9 mouse cellular contexts compared by ENCODE assay signal in the genomic region with DNA sequence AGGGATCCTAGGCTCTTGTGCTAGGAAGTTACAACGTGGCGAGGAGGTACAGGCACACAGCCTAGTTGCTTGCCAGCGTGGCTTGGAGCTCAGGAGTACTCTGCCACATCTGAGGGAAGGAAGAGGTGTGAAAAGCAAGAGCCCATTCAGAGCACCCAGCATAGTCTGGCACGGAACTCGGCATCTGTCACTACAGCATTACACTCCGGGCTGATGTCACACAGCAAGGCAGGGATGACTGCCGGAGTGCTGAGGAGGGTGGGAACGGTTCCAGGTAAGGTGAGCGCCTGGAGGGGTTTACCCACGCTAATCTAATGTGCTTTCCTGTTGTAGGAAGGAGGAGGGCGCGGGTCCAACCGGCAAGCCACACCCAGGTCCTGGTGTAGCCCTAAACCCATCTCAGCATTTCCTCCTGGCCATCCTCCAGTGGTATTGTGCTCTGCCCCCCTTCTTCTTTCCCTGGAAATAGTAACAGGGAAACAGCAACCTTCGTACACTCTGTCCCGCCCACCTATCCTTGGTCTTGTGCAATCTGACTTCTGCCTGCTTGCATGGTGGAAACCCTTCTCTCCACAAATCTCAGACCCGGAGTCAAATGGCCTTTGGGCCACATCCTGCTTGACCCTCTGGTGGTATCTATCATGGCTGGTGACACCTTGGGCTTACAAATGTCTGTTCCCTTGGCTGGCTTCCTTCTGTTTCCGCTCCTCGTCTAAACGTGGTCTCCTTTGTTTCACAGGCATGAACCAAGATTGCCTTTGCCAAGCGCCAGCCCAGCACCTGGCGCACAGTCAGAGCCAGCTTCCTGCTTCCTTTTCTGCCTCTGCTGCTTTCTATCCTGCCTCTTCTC. TPM values are rescaled to one million over a fixed set of nuclear protein-coding genes. Genes with fewer than 3 reads are reported as not detected.
DNase-seq lines count a peak whose midpoint lies in the region; ATAC-seq lines count a peak whose summit lies in the region.
"Had no signal": no experiment of that assay in that cellular context is flagged by ENCODE, and none has a peak within 500 bp of the region (broad histone marks: within the 10 kb centered on the region; RNA-seq: fewer than 3 reads in every experiment).

No protein-coding gene starts in this region.

- H3K9me3 ChIP-seq in midbrain, embryonic 13.5 days, result no peaks in the 10 kb centered on the region
- H3K9me3 ChIP-seq: embryonic facial prominence, embryonic 12.5 days had no signal

- ATAC-seq in midbrain, embryonic 13.5 days, result no peak

- 89% methylated on average over 21 of the region's 21 CpGs for WGBS in midbrain, embryonic 13.5 days

- H3K9ac ChIP-seq in midbrain, embryonic 13.5 days (replicated peaks), result no peak overlapping the region
- H3K9ac ChIP-seq: embryonic facial prominence, embryonic 12.5 days had no signal

- peaks cover 17% of the 10 kb centered on the region for H3K4me1 ChIP-seq in midbrain, embryonic 13.5 days (replicated peaks)
- H3K4me1 ChIP-seq: embryonic facial prominence, embryonic 12.5 days had no signal

- H3K36me3 ChIP-seq in midbrain, embryonic 13.5 days, result peaks cover 95% of the 10 kb centered on the region

- no peak overlapping the region for H3K4me2 ChIP-seq in midbrain, embryonic 13.5 days (replicated peaks)
- H3K4me2 ChIP-seq: embryonic facial prominence, embryonic 12.5 days had no signal

- intact Hi-C loops in gastrocnemius, postnatal 14 days (cut with DNase I; ENCODE audit: low total_unique reads), result no loop called here
- intact Hi-C loops in left cerebral cortex, postnatal 25 days (cut with DNase I), result no loop called here

- H3K27ac ChIP-seq in midbrain, embryonic 13.5 days, result no peak overlapping the region
- H3K27ac ChIP-seq: embryonic facial prominence, embryonic 12.5 days had no signal

- no peak overlapping the region for H3K4me3 ChIP-seq in midbrain, embryonic 13.5 days (replicated peaks)
- H3K4me3 ChIP-seq: embryonic facial prominence, embryonic 12.5 days had no signal

- peak; percentile 81 for DNase-seq in gastrocnemius, adult 18-20 months (ENCODE audit: low spot score)
- no peak for DNase-seq in gastrocnemius, postnatal 4 days (ENCODE audit: low spot score in 2 of 2)
- DNase-seq in cerebellum, adult 11 months, result peak; percentile 75
- peak; percentile 57 for DNase-seq in gastrocnemius, postnatal 14 days
- peak; percentile 85 for DNase-seq in kidney, adult 18-20 months
- DNase-seq in left cerebral cortex, postnatal 25 days (ENCODE audit: low spot score in 2 of 2), result peak; percentile 71 to 94
- peak; percentile 70 for DNase-seq in right cerebral cortex, postnatal 14 days

- no peaks in the 10 kb centered on the region for H3K27me3 ChIP-seq in midbrain, embryonic 13.5 days
- H3K27me3 ChIP-seq: embryonic facial prominence, embryonic 12.5 days had no signal

RNA-seq across cellular contexts. Expression of a gene that starts 18.9 kb away (rescaled TPM):
- total RNA-seq in gastrocnemius, adult 18-20 months (2021), result not detected
- not detected for total RNA-seq in gastrocnemius, postnatal 4 days (2021)
- not detected for total RNA-seq in gastrocnemius, postnatal 14 days (2021)
- under 1 TPM; 0.25 to 0.34 TPM for total RNA-seq in left cerebral cortex, postnatal 25 days (2021)
- polyA plus RNA-seq in midbrain, embryonic 13.5 days (2015; fragmentation: Nextera tagmentation; extraction: Ambion mirVana), result not detected in 2 replicates
- polyA plus RNA-seq: embryonic facial prominence, embryonic 12.5 days had no signal

RNA-seq across cellular contexts. Expression of a gene that starts 43.1 kb away (rescaled TPM):
- total RNA-seq in gastrocnemius, adult 18-20 months (2021), result 10 to 100 TPM; 29.0 to 35.9 TPM
- 100 to 1,000 TPM; 104 to 123 TPM for total RNA-seq in gastrocnemius, postnatal 4 days (2021)
- total RNA-seq in gastrocnemius, postnatal 14 days (2021), result 10 to 100 TPM; 43.8 to 47.6 TPM
- total RNA-seq in left cerebral cortex, postnatal 25 days (2021), result 10 to 100 TPM; 54.9 to 70.7 TPM
- 47.9 and 55.5 TPM in 2 replicates for polyA plus RNA-seq in midbrain, embryonic 13.5 days (2015; fragmentation: Nextera tagmentation; extraction: Ambion mirVana)

Comparison
In these comparisons a context has a peak if more than half of its experiments do, and no peak if none do; other contexts are left out.
1. DNase-seq: peak in gastrocnemius, adult 18-20 months (single experiment), cerebellum, adult 11 months (single experiment), gastrocnemius, postnatal 14 days (single experiment), kidney, adult 18-20 months (single experiment), left cerebral cortex, postnatal 25 days (2 of 2) and right cerebral cortex, postnatal 14 days (single experiment); none in gastrocnemius, postnatal 4 days (0 of 2).